Mouse (Mus musculus) olfactory bulb, adult 2 months (tissue): ENCODE measurements around the gene Dlx2.

Experiments used
- CTCF ChIP-seq: fragments of 200-500 bp; IDR thresholded peaks from 2 replicates; pipeline ENCODE4 v1.5.1; 2012; ENCODE audit warnings: low read depth, mild to moderate bottlenecking, low read length, moderate library complexity; ENCODE audit not compliant: insufficient read depth
- POLR2A ChIP-seq: fragments of 200-500 bp; IDR thresholded peaks from 2 replicates; pipeline ENCODE4 v1.6.1; 2012; ENCODE audit warnings: mild to moderate bottlenecking, low read depth, low read length, moderate library complexity; ENCODE audit not compliant: insufficient read depth

DNA sequence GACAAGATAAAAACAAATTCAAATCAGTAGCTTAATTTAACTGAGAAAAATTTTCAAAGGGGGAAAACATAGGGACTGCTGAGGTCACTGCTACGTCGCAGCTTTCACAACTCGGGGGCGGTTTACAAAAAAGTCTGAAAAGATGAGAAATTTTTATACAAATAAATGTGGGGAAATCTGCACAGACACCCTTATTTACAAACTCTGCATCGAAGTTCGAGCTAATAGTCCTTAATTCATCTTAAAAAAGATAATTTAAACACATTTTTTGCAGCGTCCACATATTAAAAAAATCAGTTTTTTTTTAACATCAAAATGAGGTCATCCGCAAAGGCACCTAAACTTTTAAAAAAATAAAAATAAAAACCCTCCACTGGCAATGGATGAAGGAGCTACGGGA is 3.0 kb downstream of the Dlx2 start:
- no peak for TF ChIP-seq POLR2A
- TF ChIP-seq CTCF, result no peak
